Mouse (Mus musculus) megakaryocyte, embryonic 14.5 days (primary cell): ENCODE measurements around the gene Repin1. TPM values are rescaled to one million over a fixed set of nuclear protein-coding genes. Genes with fewer than 3 reads are reported as not detected.

Experiments used
- H3K27me3 ChIP-seq: replicated peaks from 2 replicates; pipeline ENCODE3; 2012; ENCODE audit warnings: inconsistent platforms
- H3K36me3 ChIP-seq: replicated peaks from 2 replicates; pipeline ENCODE3; 2012; ENCODE audit warnings: low read length, inconsistent platforms, mixed read lengths
- H3K4me1 ChIP-seq: 2 replicates; pipeline ENCODE4 v1.6.1; 2012; ENCODE audit warnings: inconsistent platforms
- H3K4me3 ChIP-seq: replicated peaks from 2 replicates; pipeline ENCODE3; 2012; ENCODE audit warnings: moderate library complexity, mild to moderate bottlenecking, inconsistent platforms
- H3K9me3 ChIP-seq: 2 replicates; pipeline ENCODE4 v1.6.1; 2012; ENCODE audit warnings: inconsistent platforms
- FLI1 ChIP-seq: IDR thresholded peaks from 2 replicates; pipeline ENCODE4 v1.6.1; 2012; ENCODE audit warnings: low read length, inconsistent platforms, mixed read lengths
- GATA1 ChIP-seq: IDR thresholded peaks from 3 replicates; pipeline ENCODE4 v1.6.1; 2012; ENCODE audit warnings: mixed read lengths, low read length, inconsistent platforms, borderline replicate concordance
- polyA plus RNA-seq: library from polyadenylated mRNA; stranded (reverse); fragments of >175 nt; gene quantifications from 2 replicates; pipeline ENCODE4 v1.2.3, GENCODE M21; 2012; ENCODE audit warnings: low replicate concordance; ENCODE audit not compliant: insufficient read depth

Gene Repin1
- polyA plus RNA-seq, 1 experiment = 72.0 TPM

GRCm38 (mm10) chr6:48647611-48648010 lies 53.9 kb downstream of the Repin1 start:
- Histone ChIP-seq H3K4me1 (peaks cover 32% of the 10 kb centered on the region), H3K9me3 (peaks cover 8% of the 10 kb centered on the region), H3K27me3 (peaks cover 3% of the 10 kb centered on the region), H3K4me3 (no peak overlapping the region), H3K36me3 (peaks cover 6% of the 10 kb centered on the region)
- TF ChIP-seq FLI1 (no peak), GATA1 (no peak)

Other genes with a start within 250 kb of the Repin1 start
- gene Krba1, start 198.3 kb upstream of the Repin1 start, polyA plus RNA-seq = 0.88 and 1.0 TPM in 2 replicates
- gene Zfp467, start 148.1 kb upstream of the Repin1 start, polyA plus RNA-seq = 1.2 and 13.4 TPM in 2 replicates
- gene Sspo, start 145.7 kb upstream of the Repin1 start, polyA plus RNA-seq = not detected in 2 replicates
- gene Atp6v0e2, start 56.3 kb upstream of the Repin1 start, polyA plus RNA-seq = 2.1 TPM in 1 of 2 replicates, not detected in the other
- 9.9 and 12.4 TPM in 2 replicates for gene Lrrc61, start 39.1 kb upstream of the Repin1 start, polyA plus RNA-seq
- not detected in 2 replicates for gene Rarres2, start 21.1 kb upstream of the Repin1 start, polyA plus RNA-seq
- gene Gm45021, start 4.3 kb upstream of the Repin1 start, polyA plus RNA-seq = not detected in 2 replicates
- not detected in 2 replicates for gene Gm44965, start 58 bp downstream of the Repin1 start, polyA plus RNA-seq
- gene Zfp775, start 8.2 kb downstream of the Repin1 start, polyA plus RNA-seq = 4.2 and 5.8 TPM in 2 replicates
- gene AI854703, start 32.9 kb downstream of the Repin1 start, polyA plus RNA-seq = 2.0 and 7.4 TPM in 2 replicates
- gene Gimap8, start 53.4 kb downstream of the Repin1 start, polyA plus RNA-seq = 0.31 TPM in 1 of 2 replicates, not detected in the other
- 2.5 TPM in 1 of 2 replicates, not detected in the other for gene Gimap9, start 82.2 kb downstream of the Repin1 start, polyA plus RNA-seq
- gene Gimap4, start 90.7 kb downstream of the Repin1 start, polyA plus RNA-seq = 0.32 TPM in 1 of 2 replicates, not detected in the other
- gene Gimap6, start 114.3 kb downstream of the Repin1 start, polyA plus RNA-seq = 1.2 and 5.9 TPM in 2 replicates
- gene Gm28053, start 124.7 kb downstream of the Repin1 start, polyA plus RNA-seq = not detected in 2 replicates
- not detected in 2 replicates for gene Gimap7, start 124.7 kb downstream of the Repin1 start, polyA plus RNA-seq
- gene Gimap1, start 145.2 kb downstream of the Repin1 start, polyA plus RNA-seq = 18.4 and 38.1 TPM in 2 replicates
- gene Gimap5, start 152.3 kb downstream of the Repin1 start, polyA plus RNA-seq = 12.5 and 21.4 TPM in 2 replicates
- gene Gimap3, start 177.0 kb downstream of the Repin1 start, polyA plus RNA-seq = 2.3 TPM in 1 of 2 replicates, not detected in the other
- 9.7 and 62.7 TPM in 2 replicates for gene Tmem176a, start 247.0 kb downstream of the Repin1 start, polyA plus RNA-seq
- 10.4 and 36.3 TPM in 2 replicates for gene Tmem176b, start 247.6 kb downstream of the Repin1 start, polyA plus RNA-seq